Mouse (Mus musculus): ENCODE data around the gene Mtch1.
"Not testable (repeated sequence)": the region's sequence is repeated elsewhere in the genome, so short reads cannot be mapped to it uniquely, and the experiment has no call there.

The Mtch1 gene

GRCm38 (mm10) chr17:29332186-29332685 is 15.5 kb downstream of the Mtch1 start:
- no peak for DNase-seq

DNA sequence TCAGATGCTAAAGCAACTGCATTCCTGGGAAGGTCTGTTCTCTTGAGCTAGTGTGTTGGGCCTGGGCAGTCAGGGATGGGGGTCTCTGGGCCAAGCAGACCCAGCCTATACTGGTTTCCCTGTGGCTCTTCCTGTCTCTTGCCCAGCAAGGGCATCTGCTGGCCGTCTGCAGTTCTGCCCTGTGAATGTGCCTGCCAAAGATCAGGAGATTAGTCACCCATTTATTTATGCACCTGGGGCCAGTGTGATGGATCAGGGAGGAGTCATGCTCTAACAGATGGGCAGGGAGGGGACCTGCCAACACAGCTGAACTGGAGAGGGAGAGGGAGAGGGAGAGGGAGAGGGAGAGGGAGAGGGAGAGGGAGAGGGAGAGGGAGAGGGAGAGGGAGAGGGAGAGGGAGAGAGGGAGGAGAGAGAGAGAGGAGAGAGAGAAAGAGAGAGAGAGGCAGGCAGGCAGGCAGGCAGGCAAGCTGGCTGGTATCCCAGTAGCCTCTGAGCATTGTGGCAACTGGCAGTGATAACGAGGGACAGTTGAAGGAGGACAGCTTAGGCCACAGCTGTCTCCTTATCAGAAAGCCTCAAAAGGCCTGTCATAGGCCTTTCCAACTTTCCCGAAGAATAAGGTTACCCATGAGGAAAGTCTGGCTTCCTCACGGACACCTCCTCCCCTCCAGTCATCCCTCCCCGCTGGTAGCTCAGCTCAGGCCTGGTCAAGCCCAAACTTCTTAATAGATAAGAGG is 16.9 kb downstream of the Mtch1 start:
- DNase-seq = peak; percentile 72 to 78

GRCm38 (mm10) chr17:29330221-29330620 is 17.5 kb downstream of the Mtch1 start:
- peak in 1 of 2 experiments; percentile 20 for DNase-seq

DNA sequence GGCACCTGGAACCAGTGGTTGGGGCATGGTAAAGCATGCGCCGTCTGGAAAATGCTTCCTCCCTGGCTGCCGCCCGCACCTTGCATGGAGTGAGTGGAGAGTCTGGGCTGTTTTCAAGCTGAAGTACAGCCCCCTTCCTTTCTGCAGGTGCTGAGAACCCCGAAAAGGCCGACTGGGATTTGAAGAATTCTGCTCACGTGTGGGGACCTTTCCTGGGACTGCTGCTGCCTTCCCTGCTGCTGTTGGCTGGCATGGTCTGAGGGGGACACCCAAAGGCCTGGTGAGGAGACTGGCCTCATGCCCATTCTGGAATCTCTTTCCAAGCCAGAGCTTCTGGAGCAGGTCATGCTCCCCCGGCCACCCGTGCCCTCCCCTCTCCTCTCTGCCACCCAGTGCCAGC is 20.0 kb downstream of the Mtch1 start:
- DNase-seq = peak in 1 of 2 experiments; percentile 16

DNA sequence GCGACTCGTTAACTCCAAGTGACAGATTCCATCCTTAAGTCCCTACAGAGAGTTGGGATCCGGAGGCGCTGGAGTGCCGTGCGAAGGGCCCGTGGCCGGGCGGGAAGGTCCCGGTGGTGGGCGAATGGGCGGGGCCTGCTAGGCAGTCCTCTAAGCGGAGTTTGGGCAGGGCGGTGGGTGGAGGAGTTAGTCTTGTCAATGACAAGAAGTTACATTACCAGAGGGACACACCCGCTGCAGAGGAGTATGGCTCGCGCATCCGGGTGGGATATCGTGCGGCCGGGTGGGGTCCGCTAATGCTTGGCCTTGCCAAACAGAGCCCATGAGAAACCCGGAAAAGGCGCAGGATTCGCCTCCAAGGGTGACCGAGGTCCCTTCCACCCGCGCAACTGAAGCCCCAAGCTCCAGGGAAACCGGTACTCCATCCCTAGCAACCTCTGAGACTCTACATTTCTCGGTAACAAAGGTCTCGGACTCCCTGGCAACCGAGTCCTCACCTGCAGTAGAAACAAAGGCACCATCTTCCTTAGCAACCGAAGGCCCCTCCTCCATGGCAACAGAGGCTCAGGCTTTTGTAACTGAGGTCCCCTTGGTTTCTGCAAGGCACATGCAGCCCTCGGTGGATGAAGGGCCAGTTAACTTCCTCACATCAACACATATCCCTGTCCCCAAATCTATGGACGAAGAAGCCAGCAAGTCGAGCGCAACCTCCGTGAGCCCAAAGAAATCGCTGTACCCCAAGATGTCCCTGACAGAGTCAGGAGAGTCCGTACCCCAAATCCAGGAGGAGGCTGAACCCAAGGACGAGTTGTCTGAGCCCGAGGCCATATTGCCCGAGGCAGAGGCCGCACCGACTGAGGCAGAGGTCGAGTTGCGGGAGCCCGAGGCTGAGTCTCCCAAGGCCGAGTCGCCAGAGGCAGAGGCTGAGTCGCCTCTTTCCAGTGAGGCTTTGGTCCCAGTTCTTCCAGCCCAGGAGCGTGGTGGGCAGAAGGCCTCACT is 20.9 kb downstream of the Mtch1 start:
- DNase-seq = peak in 1 of 2 experiments; percentile 31

GRCm38 (mm10) chr17:29325831-29326230 is 21.9 kb downstream of the Mtch1 start:
- DNase-seq = no peak

- DNase-seq = no peak
These were observed 24.1 kb downstream of the Mtch1 start for GRCm38 (mm10) chr17:29323625-29324024.

- DNase-seq = no peak
These were observed 25.2 kb downstream of the Mtch1 start for GRCm38 (mm10) chr17:29322603-29322962.

GRCm38 (mm10) chr17:29321765-29322602 is 25.8 kb downstream of the Mtch1 start:
- no peak for DNase-seq

- DNase-seq = no peak
These were observed 27.7 kb downstream of the Mtch1 start for GRCm38 (mm10) chr17:29319881-29320639.

GRCm38 (mm10) chr17:29319476-29319875 is 28.3 kb downstream of the Mtch1 start:
- no peak for DNase-seq

- no peak for DNase-seq
These were observed 28.9 kb downstream of the Mtch1 start for GRCm38 (mm10) chr17:29318731-29319250.

- not testable (repeated sequence) for DNase-seq
These were observed 30.4 kb downstream of the Mtch1 start, which contains the start of gene Pi16 for GRCm38 (mm10) chr17:29317380-29317779. Pi16 (plus strand) TSS chr17:29317680.

DNA sequence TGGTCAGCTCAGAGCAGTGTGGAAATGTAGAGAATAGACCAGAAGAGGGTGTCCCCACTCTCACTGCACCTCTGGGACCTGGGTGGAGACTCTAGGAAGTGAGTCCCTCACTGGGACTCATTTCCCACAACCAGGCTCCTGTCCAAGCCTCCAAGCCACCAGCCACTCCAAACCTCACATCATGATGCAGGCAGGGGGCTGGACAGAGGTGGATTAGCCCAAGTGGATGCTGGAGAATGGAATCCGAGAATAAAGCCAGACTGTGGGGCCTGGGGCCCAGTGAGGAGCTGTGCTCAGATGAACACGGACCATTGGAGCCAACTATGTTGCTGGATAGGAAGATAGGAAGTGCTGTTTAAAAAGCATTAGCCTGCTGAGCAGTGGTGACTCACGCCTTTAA is 30.8 kb downstream of the Mtch1 start:
- no peak for DNase-seq

DNA sequence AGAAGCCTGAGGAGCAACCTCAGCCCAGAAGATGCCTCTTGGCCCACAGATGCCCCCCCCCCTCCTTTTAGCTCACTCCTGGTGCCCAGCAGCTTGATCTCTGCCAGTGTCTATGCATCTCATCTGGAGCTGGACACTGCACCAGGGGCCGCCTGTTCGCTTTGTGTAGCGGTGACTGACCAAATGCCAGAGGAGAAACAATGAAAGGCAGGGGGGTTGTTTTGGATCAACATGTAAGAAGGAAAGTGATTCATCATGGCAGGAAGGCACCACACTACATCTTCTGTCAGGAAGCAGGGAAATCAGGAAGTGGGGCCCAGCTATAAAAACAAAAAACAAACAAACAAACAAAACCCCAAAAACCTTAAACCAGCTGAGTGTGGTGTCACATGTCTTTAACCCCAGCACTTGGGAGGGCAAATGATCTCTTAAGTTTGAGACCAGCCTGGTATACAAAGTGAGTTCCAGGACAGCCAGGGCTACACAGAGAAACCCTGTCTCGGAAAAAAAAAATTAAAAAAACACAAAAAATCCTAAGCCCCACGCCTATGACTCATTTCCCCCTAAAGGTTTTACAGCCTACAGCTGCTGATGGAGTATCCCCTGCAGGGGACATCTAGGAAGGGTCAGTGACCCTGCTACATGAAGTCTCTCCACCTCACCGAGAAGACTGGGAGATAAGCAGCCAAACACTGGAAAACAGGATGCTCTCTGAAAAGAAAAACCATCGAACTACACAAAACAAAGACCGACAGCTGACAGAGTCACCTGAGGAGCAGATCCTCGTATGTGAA is 31.9 kb downstream of the Mtch1 start:
- no peak for DNase-seq

DNA sequence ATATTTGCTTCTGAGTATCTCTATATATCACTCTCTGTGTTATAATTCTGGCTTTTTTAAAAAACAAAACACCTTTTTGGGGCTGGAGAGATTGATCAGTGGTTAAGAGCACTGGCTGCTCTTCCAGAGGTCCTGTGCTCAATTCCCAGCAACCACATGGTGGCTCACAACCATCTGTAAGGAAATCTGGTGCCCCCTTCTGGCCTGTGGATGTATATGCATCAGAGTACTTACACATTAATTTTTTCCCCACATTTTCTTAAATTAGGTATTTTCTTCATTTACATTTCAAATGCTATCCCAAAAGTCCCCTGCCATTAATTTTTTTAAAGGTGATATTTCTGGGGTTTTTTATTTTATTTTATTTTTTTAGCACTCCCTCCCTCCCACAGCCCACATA is 34.4 kb downstream of the Mtch1 start:
- DNase-seq = peak in 1 of 2 experiments; percentile 23

GRCm38 (mm10) chr17:29312082-29312481 is 35.7 kb downstream of the Mtch1 start:
- no peak for DNase-seq

GRCm38 (mm10) chr17:29311602-29312001 is 36.1 kb downstream of the Mtch1 start:
- DNase-seq = no peak

- DNase-seq = no peak
These were observed 37.6 kb downstream of the Mtch1 start for GRCm38 (mm10) chr17:29310056-29310623.

DNA sequence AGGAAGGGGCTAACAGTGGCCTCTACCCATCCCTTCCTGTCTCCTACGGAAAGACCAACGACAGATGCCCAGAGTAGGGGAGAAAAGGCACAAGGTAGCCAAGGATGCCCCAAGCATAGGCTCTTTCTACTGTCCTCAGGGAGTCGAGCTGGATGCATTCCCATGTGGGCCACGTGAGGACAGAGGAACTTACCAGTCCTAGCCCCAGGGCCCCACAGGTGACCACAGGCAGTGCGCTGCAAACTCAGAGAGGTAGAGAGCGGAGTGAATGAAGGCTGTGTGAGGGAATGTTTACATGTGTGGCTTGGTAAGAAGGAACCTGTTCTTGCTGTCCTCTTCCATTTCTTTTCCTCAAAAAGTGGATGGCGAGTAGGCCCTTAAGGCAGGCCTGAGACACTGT is 41.9 kb downstream of the Mtch1 start:
- peak in 1 of 2 experiments; percentile 45 for DNase-seq
